Mouse (Mus musculus) layer of hippocampus, postnatal 25 days (tissue): ENCODE data around the gene Tex12. TPM values are rescaled to one million over a fixed set of nuclear protein-coding genes. Genes with fewer than 3 reads are reported as not detected.

Source experiments
- DNase-seq, 2 experiments: peaks; one replicate each; pipeline ENCODE4 v3.0.0; 2022; ENCODE audit warnings: mixed read lengths in 2 of 2, low spot score in 1 of 2; ENCODE audit errors: extremely low spot score in 1 of 2
- total RNA-seq, 2 experiments: library from RNA; stranded (reverse); gene quantifications; 2 replicates each; pipeline ENCODE4 v1.2.3; 2021

The Tex12 gene
- total RNA-seq, 2 experiments from 2014 or later = not detected

GRCm38 (mm10) chr9:50520748-50521147, 40.4 kb downstream of the Tex12 start:
- no peak for DNase-seq

GRCm38 (mm10) chr9:50518781-50519180, 42.3 kb downstream of the Tex12 start:
- no peak for DNase-seq

GRCm38 (mm10) chr9:50515462-50515861, 45.7 kb downstream of the Tex12 start:
- DNase-seq = no peak

GRCm38 (mm10) chr9:50507570-50507969, 53.6 kb downstream of the Tex12 start:
- no peak for DNase-seq

Other genes with a start within 250 kb of the Tex12 start
- 100 to 1,000 TPM; 369 to 392 TPM for gene Rpl10-ps3, start 216.4 kb downstream of the Tex12 start, total RNA-seq
- under 1 TPM; 0.15 to 0.21 TPM for gene Plet1, start 66.8 kb downstream of the Tex12 start, total RNA-seq
- gene Pts, start 32.6 kb downstream of the Tex12 start, total RNA-seq = 10 to 100 TPM; 36.0 to 39.8 TPM
- 10 to 100 TPM; 24.3 to 25.4 TPM for gene Il18, start 6.5 kb downstream of the Tex12 start, total RNA-seq
- gene Bco2, start 6.1 kb downstream of the Tex12 start, total RNA-seq = 1 to 10 TPM; 3.5 to 3.8 TPM
- gene Sdhd, start 42.5 kb upstream of the Tex12 start, total RNA-seq = 100 to 1,000 TPM; 117 to 132 TPM
- 100 to 1,000 TPM; 237 to 253 TPM for gene Timm8b, start 42.6 kb upstream of the Tex12 start, total RNA-seq
- gene Pih1d2, start 56.0 kb upstream of the Tex12 start, total RNA-seq = 1 to 10 TPM; 3.3 to 3.4 TPM
- 10 to 100 TPM; 19.3 to 22.8 TPM for gene Nkapd1, start 56.1 kb upstream of the Tex12 start, total RNA-seq
- gene Dlat, start 98.5 kb upstream of the Tex12 start, total RNA-seq = 100 to 1,000 TPM; 137 to 141 TPM
- 10 to 100 TPM; 83.7 to 91.2 TPM for gene Dixdc1, start 178.2 kb upstream of the Tex12 start, total RNA-seq
- 1 to 10 TPM; 1.7 to 1.9 TPM for gene 2310030G06Rik, start 185.2 kb upstream of the Tex12 start, total RNA-seq
- 100 to 1,000 TPM; 125 to 157 TPM for gene Cryab, start 190.0 kb upstream of the Tex12 start, total RNA-seq
- gene Hspb2, start 191.0 kb upstream of the Tex12 start, total RNA-seq = 1 to 10 TPM in 1 of 2 experiments, under 1 TPM in 1; 0.96 to 1.7 TPM
- 1 to 10 TPM; 5.1 to 5.8 TPM for gene Fdxacb1, start 206.9 kb upstream of the Tex12 start, total RNA-seq
- gene Alg9, start 213.7 kb upstream of the Tex12 start, total RNA-seq = 10 to 100 TPM; 28.4 to 30.7 TPM
- gene 1110032A03Rik, start 214.2 kb upstream of the Tex12 start, total RNA-seq = 10 to 100 TPM; 31.2 to 35.2 TPM